Mouse (Mus musculus) liver, postnatal 0 days (tissue): ENCODE measurements around the gene Fcrl1. TPM values are rescaled to one million over a fixed set of nuclear protein-coding genes. Genes with fewer than 3 reads are reported as not detected.

ENCODE experiments used
- ATAC-seq: fragments of 200-750 bp; cut with Nextera tagmentation; 2 replicates; pipeline ENCODE4 v1.8.0; 2017; ENCODE audit warnings: mild to moderate bottlenecking, moderate library complexity
- DNase-seq: peaks from one replicate; pipeline ENCODE4 v3.0.0-alpha.2; 2016
- H3K27ac ChIP-seq: fragments of 300-500 bp; sonication (generic); 2 replicates; pipeline ENCODE4 v1.5.1; 2014; ENCODE audit warnings: antibody characterized with exemption, moderate library complexity, mild to moderate bottlenecking, low read depth
- H3K27me3 ChIP-seq: fragments of 300-500 bp; sonication (generic); 2 replicates; pipeline ENCODE4 v1.6.1; 2014; ENCODE audit warnings: low read length, control low read depth, mixed read lengths; ENCODE audit not compliant: insufficient read depth
- H3K36me3 ChIP-seq: fragments of 300-500 bp; sonication (generic); replicated peaks from 2 replicates; pipeline ENCODE4 v1.6.1; 2014; ENCODE audit warnings: mild to moderate bottlenecking, control low read depth, low read length, moderate library complexity, mixed read lengths; ENCODE audit not compliant: insufficient read depth
- H3K4me1 ChIP-seq: fragments of 300-500 bp; sonication (generic); 2 replicates; pipeline ENCODE4 v1.6.1; 2014; ENCODE audit warnings: antibody characterized with exemption, mild to moderate bottlenecking, control low read depth; ENCODE audit not compliant: insufficient read depth
- H3K4me2 ChIP-seq: fragments of 300-500 bp; sonication (generic); 2 replicates; pipeline ENCODE4 v1.6.1; 2014; ENCODE audit warnings: low read depth, mild to moderate bottlenecking, low read length, moderate library complexity, mixed read lengths
- H3K4me3 ChIP-seq: fragments of 300-500 bp; sonication (generic); 2 replicates; pipeline ENCODE4 v1.5.1; 2014; ENCODE audit warnings: low read depth, low read length
- H3K9ac ChIP-seq: fragments of 300-500 bp; sonication (generic); replicated peaks from 2 replicates; pipeline ENCODE4 v1.6.1; 2014; ENCODE audit warnings: mild to moderate bottlenecking, moderate library complexity
- H3K9me3 ChIP-seq: fragments of 300-500 bp; sonication (generic); 2 replicates; pipeline ENCODE4 v1.6.1; 2016; ENCODE audit warnings: mild to moderate bottlenecking, control low read depth, low read length, mixed read lengths
- CTCF ChIP-seq: sonication (generic); IDR thresholded peaks from 2 replicates; pipeline ENCODE4 v1.5.1; 2016; ENCODE audit warnings: antibody characterized with exemption, low read depth
- EP300 ChIP-seq: IDR thresholded peaks from 2 replicates; pipeline ENCODE4 v1.6.1; 2016; ENCODE audit warnings: antibody characterized with exemption, low read depth, mild to moderate bottlenecking
- WGBS: fragments of 180-500 bp; shearing (Covaris S2); extraction: QIAGEN DNeasy Blood & Tissue Kit; methylation state at CpG from one replicate; pipeline ENCODE4 v1.1.7; 2014; ENCODE audit not compliant: insufficient replicate concordance; 5-methylcytosine and 5-hydroxymethylcytosine counted together
- polyA plus RNA-seq: library from polyadenylated mRNA; unstranded; fragments of >200 nt; fragmentation: Nextera tagmentation; extraction: Ambion mirVana; gene quantifications from 2 replicates; pipeline ENCODE4 v1.2.1, GENCODE M21; 2015

The Fcrl1 gene
- polyA plus RNA-seq, 1 experiment from 2014 or later: 0.95 TPM

DNA sequence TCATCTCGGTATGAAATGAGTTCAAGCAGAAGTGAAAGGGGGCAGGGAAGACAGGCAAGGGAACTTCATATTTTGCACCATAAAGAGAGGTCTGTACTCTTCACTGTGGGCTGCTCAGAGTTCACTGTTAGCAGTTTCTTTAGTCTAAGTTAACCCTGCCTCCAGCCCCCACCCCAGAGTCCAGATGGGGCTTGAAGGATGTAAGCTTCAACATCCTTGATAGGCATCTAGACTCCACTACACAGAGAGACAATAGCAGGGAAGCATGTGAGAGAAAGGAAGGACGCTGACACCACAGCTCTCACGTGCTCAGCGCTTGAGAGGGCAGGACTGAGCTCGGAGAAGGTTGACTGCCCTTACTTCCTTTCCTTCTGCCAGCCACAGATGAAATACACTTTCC lies 25.1 kb downstream of the Fcrl1 start:
- no peak for TF ChIP-seq EP300
- TF ChIP-seq CTCF: no peak
- Histone ChIP-seq H3K4me2 (peak overlapping the region; percentile 49), H3K9ac (no peak overlapping the region), H3K4me3 (no peak overlapping the region), H3K9me3 (no peaks in the 10 kb centered on the region), H3K4me1 (no peaks in the 10 kb centered on the region), H3K27me3 (no peaks in the 10 kb centered on the region), H3K36me3 (no peaks in the 10 kb centered on the region), H3K27ac (peak overlapping the region; percentile 71; the same call in 1 of the 2 replicates)
- 28% methylated on average over 5 of the region's 5 CpGs for WGBS
- ATAC-seq (peak; percentile 35; the same call in 1 of the 2 replicates), DNase-seq (peak; percentile 27)

DNA sequence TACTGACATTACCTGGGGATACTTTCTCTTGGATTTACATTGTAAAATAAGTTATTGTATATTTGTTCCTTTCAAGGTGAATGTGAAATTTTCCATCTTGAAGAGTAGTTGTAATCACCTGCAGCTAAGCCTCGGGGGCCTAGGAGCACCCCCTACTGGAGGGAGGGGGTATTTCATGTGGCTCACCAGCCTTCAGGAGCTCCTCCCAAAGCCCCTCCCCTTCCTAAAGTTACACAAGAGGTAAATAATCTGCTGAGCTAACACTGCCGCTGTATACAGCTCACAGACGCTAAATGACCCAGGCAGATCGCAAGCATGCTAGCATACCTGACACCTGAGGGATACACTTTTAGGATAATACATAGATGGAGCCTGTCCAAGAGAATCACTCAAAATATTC lies 32.0 kb downstream of the Fcrl1 start:
- TF ChIP-seq EP300: no peak
- TF ChIP-seq CTCF: peak; percentile 73
- H3K36me3 ChIP-seq: no peaks in the 10 kb centered on the region
- H3K4me1 ChIP-seq: no peaks in the 10 kb centered on the region
- 9% methylated on average over 4 of the region's 4 CpGs for WGBS
- no peak overlapping the region for H3K4me3 ChIP-seq
- DNase-seq (peak; percentile 68), ATAC-seq (peak; percentile 54)
- H3K4me2 ChIP-seq: no peak overlapping the region
- H3K9me3 ChIP-seq: no peaks in the 10 kb centered on the region
- H3K27ac ChIP-seq: no peak overlapping the region
- H3K27me3 ChIP-seq: no peaks in the 10 kb centered on the region
- no peak overlapping the region for H3K9ac ChIP-seq

DNA sequence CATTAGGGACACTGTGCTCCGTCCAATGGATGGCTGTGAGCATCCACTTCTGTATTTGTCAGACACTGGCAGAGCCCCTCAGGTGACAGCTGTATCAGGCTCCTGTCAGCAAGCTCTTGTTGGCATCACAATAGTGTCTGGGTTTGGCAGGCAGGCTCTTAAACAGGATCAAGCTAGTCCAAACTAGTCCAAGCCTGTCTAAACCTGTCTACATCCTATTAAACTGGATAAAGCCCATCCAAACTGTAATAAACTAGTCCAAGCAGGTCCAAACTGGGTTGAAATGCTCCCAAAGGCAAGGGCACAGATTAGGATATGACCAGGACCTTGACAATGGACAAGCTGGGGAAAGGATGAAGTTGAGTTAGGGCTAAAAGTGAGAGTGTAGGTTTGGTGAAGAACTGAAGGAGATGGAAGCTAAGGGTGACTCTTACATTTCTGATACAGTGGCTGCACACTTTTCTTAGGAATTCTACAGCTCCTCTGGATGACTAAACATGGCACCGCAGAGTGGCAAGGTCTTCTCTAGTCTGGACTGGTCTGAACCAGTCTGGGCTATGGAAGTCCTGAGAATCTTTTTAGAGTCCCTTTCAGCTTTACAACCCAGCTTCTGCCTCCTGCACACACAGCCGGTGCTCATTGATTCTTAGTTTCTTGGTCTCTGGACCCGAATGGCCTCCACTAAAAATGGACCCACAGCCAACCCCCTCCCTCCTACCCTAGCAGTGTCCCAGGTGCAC lies 33.2 kb downstream of the Fcrl1 start:
- no peak overlapping the region for H3K27ac ChIP-seq
- no peak overlapping the region for H3K9ac ChIP-seq
- ATAC-seq: no peak
- DNase-seq: no peak
- 74% methylated on average over 4 of the region's 4 CpGs for WGBS
- H3K36me3 ChIP-seq: no peaks in the 10 kb centered on the region
- no peaks in the 10 kb centered on the region for H3K9me3 ChIP-seq
- no peak overlapping the region for H3K4me3 ChIP-seq
- H3K27me3 ChIP-seq: no peaks in the 10 kb centered on the region
- H3K4me2 ChIP-seq: no peak overlapping the region
- H3K4me1 ChIP-seq: no peaks in the 10 kb centered on the region
- TF ChIP-seq CTCF (no peak), EP300 (no peak)

DNA sequence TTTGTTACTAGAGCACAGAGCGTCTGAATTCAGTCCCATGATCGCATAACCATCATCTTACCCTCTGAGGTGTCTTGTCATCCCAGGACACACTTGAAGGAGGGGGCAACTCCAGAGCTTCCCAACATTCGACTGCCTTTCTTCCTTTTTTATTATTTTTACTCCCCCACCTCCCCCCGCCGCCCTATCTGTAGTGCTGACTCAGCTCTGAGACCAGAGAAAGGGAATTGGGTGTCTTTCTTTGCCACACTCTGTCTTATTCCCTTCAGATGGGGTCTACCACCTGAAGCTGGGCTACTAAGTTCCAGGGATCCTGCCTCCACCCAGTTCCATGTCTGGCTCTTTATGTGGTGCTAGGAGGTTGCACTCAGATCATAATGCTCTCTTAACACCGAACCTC lies 34.4 kb downstream of the Fcrl1 start:
- 70% methylated on average over 6 of the region's 6 CpGs for WGBS
- Histone ChIP-seq H3K9ac (no peak overlapping the region), H3K4me2 (no peak overlapping the region), H3K9me3 (no peaks in the 10 kb centered on the region), H3K4me1 (no peaks in the 10 kb centered on the region), H3K27me3 (no peaks in the 10 kb centered on the region), H3K27ac (no peak overlapping the region), H3K4me3 (no peak overlapping the region), H3K36me3 (no peaks in the 10 kb centered on the region)
- ATAC-seq (no peak), DNase-seq (no peak)
- TF ChIP-seq CTCF (no peak), EP300 (no peak)

DNA sequence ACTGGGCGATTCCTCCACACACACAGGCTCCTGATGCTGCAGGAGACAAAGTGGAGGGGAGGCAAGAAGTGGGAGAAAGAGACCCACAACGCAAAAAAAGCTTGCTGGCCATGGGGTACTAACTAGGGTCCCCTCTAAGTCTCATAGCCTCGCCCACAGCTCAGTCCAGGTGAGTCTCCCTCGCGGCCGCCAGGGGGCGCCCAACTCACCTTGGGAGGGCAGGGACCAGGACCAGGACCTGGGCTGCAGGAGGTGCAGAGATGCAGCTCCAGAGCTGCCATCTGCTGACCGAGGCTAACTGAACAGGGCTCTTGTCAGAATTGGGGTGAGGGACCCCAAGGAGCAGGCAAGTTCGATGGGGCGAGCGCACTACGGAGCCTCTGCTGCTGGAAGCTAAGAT lies 35.0 kb downstream of the Fcrl1 start:
- Histone ChIP-seq H3K4me3 (no peak overlapping the region), H3K36me3 (no peaks in the 10 kb centered on the region), H3K27ac (no peak overlapping the region), H3K9ac (no peak overlapping the region), H3K27me3 (no peaks in the 10 kb centered on the region), H3K4me1 (no peaks in the 10 kb centered on the region), H3K9me3 (no peaks in the 10 kb centered on the region), H3K4me2 (no peak overlapping the region)
- peak; percentile 48 for ATAC-seq
- WGBS: 16% methylated on average over 12 of the region's 12 CpGs
- TF ChIP-seq EP300 (no peak), CTCF (peak; percentile 91)
- DNase-seq: peak; percentile 66

DNA sequence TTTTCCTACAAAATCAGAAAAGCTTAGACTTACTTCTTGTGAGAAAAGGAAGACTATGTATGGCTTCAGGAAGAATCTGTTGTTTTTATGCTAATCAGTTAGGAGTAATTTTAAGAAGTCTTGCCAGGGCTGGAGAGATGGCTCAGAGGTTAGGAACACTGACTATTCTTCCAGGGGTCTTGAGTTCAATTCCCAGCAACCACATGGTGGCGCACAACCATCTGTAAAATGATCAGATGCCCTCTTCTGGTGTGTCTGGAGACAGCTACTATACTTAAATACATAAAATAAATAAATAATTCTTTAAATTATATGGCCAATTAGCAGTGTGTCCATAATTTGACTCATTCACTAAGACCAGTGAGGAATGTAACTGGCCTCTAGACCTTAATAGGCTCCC lies 44.5 kb downstream of the Fcrl1 start:
- ATAC-seq (no peak), DNase-seq (no peak)
- TF ChIP-seq CTCF (0 out of 2 replicates have a peak, but pooled peaks have one; percentile 2), EP300 (no peak)
- H3K27me3 ChIP-seq: no peaks in the 10 kb centered on the region
- H3K36me3 ChIP-seq: no peaks in the 10 kb centered on the region
- no peak overlapping the region for H3K4me3 ChIP-seq
- H3K9me3 ChIP-seq: no peaks in the 10 kb centered on the region
- no peaks in the 10 kb centered on the region for H3K4me1 ChIP-seq
- H3K9ac ChIP-seq: no peak overlapping the region
- H3K27ac ChIP-seq: no peak overlapping the region
- no peak overlapping the region for H3K4me2 ChIP-seq
- 55% methylated on average over 1 of the region's 1 CpGs for WGBS
